Mouse (Mus musculus) adrenal gland, adult (tissue): ENCODE measurements at regions not wholly inside any gene's neighbourhood (a gene's known extent, or its start where the extent isn't known, plus 50 kb on each side); places are given as distances from the start of the nearest gene placed in this dataset.
"Not testable (repeated sequence)": the region's sequence is repeated elsewhere in the genome, so short reads cannot be mapped to it uniquely, and the experiment has no call there.

Experiments
- DNase-seq, 2 experiments: peaks; one replicate each; pipeline ENCODE4 v3.0.0; 2022 to 2023; ENCODE audit warnings: low spot score in 1 of 2; ENCODE audit not compliant: inconsistent age in 2 of 2

DNA sequence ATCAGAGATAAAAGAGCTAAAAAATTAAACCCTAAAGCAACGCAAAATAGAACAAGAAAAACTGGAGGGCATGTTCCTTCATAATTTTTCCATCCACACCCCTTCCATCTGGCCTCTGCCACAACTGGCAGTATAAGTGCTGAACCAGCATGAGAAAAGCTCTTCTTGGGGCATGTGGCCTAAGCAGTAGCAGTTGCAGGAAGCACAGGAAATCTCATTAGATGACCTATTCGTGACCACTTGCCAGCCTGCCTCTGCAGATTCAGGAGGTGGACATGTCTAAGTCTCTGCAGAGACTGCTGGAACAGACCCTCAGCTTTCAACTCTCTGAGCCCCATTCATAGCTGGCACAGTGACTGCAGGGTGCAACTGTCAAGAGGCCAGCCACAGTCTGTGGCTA is 116.5 kb upstream of the Teddm2 start:
- no peak for DNase-seq

DNA sequence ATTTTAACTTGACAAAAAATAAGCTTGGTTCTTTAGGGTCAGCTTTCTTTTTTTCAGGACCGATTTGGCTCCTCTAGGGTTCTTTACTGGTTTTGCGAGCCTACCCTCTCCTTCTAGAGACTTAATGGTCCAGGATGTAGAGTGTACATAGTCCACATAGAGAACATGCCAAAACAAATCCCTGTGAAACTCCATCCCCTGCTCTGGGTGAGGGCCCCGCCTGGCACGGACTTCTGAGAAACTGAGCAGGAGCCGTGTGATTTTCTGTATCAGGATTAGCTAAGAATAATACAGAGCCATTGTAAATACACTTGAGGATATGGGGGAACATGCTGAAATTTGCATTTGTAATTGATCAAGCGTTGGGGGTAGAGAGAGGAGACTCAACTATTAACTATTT is 118.2 kb upstream of the Teddm2 start:
- no peak for DNase-seq

DNA sequence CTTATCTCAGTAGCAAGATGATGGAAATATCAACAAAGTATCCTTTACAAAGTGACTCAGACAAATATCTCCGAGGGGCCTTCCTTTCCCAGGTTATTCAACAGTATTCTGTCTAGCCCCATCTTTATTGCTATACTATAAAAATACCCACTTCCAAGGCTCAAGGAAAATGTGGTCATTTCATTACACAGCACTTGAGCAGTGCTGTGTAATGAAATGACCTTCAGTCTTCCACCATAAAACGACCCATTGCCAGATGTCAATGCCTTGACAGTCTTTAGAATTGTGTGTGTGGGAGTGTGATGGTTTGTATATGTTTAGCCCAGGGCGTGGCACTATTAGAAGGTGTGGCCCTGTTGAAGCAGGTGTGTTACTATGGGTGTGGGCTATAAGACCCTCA is 124.3 kb upstream of the Teddm2 start:
- no peak for DNase-seq

DNA sequence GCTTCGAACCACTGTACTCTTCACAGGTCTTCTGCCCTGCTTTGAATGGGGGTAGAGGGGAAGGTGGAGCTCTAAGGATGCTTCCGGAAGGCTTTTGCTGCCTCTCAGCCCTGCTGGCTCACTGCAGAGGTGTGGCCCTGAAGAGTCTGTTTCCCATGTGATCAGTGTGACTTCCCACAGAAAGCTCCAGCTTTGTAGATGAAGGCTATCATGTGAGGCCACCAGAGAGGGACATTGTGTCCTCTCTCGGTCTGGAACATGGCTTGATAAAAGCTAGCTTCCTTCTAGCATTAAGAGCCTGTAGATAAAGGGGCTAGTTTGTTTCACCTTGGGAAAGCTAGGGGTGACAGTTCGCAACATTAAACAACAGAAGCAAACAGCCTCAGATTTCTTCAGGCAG is 127.3 kb upstream of the Teddm2 start:
- DNase-seq: no peak

DNA sequence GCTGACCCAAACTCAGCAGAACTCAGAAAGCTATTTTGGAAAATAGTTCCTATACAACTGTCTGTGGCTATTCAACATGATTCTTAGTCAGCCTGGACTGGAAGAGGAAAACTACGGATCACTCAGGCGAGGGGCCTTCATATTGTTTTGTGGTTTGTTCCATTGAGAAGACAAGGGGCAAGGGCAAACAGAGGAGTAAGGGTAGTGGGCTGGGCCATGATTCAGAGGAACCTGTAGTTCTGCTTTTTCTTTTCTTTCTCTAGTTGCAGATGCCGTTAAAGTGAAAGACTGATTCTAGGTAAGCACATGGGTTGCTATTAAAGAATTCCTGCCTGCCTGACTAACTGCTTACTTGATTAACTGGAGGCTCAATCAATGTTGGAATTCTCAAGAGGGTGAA is 129.8 kb upstream of the Teddm2 start:
- DNase-seq: no peak

DNA sequence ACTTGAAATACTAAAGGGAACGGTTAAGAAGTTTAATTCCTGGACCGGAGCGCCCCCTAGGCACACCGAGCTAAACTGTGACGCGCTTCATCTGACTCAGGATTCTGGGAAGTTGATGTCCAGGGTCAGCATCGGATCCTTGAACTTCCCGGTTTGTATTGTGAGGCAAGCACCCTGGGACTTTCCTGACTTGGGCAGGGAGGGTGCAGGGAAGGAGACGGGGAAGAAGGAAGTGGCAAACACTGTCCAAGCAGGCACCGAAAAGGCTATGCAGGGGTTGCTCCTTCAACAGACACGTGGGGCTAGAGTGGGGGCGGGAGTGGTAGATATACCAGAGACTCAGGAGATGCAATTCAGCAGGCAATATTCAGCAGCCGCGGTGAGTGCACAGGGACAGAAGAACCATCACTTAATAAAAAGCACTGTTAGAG is 132.7 kb upstream of the Teddm2 start:
- DNase-seq: peak; percentile 88 to 97

DNA sequence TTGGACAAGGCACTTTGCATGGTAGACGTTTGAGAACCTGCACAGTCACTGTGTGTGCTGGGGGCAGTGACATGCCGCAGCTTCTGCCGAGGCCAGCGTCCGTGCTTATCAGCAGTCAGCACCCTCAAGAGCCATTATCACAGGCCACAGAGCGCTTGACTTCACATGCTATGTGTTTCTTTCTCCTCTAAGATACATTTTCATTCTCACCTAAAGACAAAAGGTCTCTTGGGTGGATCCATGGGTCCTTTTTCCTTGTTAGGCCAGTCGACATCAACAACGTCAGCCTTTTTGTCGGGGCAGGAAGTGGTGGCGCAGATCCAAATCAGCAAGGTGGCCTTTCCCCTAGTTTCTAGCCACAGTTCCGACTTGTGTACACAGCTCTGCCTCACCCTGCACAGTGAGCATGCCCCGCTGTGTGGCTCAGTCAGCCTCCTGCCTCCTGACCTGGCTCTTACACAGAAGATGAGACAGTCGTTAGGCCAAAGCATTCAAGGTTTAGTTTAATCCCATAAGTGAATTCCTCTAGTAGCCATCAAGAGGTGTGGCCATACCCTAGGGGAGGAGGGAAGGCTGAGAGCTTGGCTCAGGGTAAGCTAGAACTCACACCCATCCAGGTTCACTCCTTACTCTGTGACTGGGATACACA is 134.1 kb upstream of the Teddm2 start:
- DNase-seq: peak; percentile 34 to 68

DNA sequence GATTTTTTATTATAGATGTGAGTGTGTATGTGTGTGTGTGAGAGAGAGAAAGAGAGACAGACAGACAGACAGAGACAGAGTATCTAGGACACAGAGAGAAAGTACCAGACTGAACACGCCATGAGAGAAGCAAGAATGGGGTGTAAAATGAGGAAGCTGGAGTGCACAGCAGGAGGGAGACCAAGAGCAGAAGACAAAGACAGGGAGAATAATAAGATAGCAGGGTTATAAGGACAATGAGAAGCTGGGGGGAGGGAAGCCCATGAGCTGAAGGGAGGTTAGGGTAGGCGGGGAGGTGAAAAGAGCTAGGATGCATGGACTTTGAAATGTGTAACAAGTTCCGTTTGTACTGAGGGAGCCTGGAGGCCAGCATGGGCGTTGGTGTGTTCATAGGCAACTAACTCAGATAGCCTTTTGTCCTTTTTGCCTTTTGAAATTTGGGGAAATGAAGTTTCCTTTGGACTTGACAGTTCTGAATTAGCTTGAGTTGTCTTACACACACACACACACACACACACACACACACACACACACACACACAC is 136.8 kb upstream of the Teddm2 start:
- DNase-seq: no peak

DNA sequence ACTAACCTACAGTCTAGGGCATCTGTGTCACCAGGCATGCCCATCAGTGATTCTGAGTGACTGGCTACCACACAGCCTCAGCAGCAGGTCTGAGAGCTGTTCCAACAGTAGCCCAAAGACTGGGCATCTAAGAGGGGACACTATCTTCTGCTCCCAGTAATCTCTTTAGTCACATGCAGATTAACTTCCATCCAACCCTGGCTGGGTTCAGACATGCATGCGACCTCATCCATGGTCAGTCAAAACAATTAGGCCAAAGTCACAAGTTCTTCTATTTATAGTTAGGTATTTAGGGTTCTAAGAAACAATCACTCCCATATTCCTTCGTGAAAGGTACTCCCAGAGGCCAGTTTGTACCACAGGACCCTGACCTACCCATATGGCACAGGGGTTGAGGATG is 138.2 kb upstream of the Teddm2 start:
- no peak for DNase-seq

DNA sequence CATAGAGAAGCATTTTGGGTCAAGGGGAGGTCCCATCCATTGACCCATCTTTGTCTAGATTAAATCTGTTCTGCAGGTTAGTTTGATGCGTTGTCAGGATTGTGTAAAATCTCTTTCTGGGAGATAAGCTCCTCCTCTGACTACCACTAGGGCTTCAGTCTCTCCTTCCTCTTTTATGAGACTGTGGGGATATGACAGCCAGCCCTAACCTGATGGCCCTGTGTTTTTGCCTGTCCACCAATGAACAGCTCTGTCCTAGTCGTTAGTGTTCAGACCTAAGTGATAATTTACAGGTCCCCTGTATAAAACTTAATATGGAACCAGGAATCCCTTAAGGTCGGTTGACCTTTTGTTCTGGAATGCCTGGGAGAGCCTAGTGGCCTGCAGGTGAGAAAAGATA is 140.9 kb upstream of the Teddm2 start:
- DNase-seq: no peak

DNA sequence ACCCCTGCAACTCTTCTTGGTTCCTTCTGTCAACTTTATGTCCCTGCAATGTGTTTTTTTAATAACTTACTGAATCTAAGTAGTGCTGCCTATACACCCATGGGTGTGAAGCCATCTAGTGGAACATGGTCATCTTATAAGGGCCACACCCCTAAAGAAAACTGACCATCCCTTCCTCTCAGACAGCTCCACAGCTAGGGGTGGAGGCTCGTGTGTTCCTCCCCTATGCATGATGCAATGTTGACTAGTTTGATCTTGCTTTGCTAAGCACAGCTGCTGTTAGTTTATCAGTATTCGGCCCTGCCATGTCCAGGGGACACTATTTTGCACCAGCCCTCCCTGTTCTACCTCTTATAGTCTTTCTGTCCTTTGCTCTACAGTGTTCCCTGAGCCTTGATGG is 142.9 kb upstream of the Teddm2 start:
- DNase-seq: no peak

DNA sequence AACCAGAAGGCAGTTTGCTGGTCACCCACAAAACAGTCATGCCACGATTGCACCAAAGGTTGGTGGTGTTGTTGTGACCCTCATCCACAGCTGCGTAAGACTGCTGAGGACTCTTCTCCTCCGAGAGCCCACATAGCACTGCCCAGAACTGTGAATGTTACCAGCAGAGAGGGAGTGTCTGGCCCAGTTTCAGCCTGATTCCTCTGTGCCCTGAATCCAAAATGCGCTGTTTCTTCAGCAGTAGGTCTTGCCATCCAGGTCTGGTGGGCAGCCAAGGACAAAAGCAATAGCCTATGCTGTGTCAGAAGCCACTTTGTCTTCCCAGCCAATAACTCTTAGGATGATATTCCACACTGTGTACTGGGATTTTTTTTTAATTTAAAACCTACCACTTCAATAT is 144.7 kb upstream of the Teddm2 start:
- DNase-seq: no peak

DNA sequence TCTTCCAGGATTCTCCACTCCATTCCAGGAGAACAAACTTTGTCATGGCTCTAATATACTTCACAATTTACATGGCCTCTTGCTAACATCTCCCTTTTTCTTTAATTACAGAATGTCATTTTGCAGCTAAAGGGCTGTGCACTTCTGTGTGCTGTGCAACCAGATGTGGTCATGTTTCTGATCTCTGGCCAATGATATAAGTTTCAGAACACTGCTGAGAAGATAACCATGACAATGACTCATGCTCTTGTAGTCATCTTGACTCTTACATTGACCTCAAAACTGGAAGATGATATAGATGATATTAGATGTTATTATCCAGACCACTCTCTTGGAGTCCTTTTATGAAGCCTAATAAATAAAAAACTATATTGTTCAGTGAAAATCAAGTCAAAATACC is 145.9 kb upstream of the Teddm2 start:
- no peak for DNase-seq

DNA sequence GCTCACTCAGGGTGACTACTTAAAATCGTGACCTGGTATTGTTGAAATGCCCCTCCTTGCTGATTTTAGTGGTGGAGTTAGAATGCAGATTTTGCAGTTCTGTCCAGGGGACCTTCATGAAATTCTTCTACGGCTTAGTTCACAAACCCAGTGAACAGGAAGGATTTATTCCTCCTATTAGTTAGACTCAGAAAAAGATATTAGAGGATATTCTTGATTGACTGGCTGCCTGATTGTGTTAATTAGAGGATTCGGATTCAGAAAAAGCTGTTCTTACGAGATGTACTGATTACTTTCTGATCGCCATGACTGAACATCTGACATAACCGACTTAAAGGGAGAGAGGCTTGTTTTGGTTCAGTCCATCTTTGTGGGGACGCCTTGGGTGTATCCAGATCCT is 147.3 kb upstream of the Zfp648 start:
- DNase-seq: no peak

DNA sequence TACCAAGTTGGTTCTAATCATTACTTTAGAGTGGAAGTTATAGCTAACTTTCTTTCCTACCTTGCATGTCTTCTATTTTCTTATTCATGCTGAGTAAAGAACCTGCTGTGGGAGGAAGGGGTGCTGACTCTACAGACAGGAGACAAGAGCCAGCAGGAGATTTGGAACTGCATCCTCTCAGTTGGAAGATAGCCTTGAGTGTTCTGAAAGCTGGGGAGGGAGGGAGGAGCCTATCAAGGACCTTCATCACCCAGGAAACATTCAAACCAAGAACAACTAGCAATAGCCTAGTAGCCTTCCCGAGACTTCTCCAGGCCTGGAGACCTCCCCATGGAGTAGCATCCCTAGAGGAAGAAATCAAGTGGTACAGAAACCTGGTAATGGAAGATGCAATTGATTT is 146.1 kb upstream of the Zfp648 start:
- peak; percentile 36 to 72 for DNase-seq

DNA sequence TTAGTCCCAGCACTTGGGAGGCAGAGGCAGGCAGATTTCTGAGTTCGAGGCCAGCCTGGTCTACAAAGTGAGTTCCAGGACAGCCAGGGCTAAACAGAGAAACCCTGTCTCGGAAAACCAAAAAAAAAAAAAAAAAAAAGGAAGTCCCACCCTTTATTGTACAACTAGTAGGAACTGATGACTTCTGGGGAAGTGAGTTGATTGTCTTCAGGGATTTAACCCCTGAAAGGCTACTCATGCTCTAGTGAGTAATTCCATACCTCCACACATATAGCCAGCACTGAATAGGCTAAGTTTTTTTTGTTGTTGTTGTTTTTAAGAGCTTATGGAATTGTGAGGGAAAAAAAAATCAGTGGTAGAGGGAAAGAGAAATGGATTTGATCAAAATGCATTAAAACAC is 139.6 kb upstream of the Zfp648 start:
- DNase-seq: not testable (repeated sequence)

DNA sequence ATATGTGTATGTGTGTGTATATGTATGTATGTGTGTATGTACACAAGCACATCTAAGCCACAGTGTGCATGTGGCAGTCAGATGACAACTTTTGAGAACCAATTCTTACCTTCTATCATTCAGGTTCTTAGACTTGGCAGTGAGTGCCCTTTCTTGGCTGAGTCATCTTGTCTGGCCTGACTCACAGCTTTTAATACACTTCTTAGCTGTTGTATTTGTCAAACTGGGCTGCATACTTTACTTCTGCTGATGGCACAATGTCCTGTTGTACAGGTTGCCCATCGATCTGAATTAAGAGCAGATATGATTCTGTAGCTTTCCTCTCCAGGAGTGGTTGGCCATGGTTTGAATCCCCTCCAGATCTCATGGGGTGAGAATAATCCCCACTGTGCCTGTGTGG is 139.1 kb upstream of the Zfp648 start:
- peak; percentile 22 to 50 for DNase-seq

DNA sequence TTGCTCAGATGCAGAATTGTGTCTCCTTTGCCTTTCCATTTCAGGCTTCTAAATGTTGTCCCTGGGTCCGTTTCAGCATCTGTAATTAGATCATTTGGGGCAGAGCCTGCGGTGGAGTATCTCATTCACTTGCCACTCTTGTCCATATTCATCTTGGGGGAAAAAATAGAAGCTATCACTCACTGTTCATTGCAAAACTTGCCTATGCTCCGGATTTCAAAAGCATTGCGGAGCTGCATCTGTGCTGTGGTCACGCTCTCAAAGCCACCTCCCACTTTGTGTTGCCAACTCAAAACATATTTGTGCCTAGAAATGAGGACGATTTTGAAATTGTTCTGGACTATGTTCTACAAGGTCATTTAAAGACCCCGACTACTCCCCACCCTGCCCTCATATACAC is 138.3 kb upstream of the Zfp648 start:
- no peak for DNase-seq

DNA sequence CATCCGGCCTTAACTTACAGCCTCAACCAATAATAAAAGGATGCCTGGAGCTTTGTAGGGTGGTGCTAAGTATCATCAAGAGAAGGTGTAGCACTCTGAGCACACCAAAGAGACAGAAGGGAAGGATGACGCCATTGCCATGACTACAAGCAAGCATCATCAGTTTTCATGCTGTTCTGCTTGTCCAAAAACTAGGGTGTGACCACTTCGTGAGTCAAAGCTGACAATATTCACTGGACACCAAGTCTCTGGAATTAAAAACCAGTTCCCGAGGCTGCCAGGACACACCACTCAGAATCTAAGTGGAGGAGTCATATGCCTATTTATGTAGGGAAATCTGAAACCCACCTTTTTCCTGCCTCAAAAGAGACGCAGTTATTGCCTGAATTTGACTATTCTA is 136.4 kb upstream of the Zfp648 start:
- no peak for DNase-seq

DNA sequence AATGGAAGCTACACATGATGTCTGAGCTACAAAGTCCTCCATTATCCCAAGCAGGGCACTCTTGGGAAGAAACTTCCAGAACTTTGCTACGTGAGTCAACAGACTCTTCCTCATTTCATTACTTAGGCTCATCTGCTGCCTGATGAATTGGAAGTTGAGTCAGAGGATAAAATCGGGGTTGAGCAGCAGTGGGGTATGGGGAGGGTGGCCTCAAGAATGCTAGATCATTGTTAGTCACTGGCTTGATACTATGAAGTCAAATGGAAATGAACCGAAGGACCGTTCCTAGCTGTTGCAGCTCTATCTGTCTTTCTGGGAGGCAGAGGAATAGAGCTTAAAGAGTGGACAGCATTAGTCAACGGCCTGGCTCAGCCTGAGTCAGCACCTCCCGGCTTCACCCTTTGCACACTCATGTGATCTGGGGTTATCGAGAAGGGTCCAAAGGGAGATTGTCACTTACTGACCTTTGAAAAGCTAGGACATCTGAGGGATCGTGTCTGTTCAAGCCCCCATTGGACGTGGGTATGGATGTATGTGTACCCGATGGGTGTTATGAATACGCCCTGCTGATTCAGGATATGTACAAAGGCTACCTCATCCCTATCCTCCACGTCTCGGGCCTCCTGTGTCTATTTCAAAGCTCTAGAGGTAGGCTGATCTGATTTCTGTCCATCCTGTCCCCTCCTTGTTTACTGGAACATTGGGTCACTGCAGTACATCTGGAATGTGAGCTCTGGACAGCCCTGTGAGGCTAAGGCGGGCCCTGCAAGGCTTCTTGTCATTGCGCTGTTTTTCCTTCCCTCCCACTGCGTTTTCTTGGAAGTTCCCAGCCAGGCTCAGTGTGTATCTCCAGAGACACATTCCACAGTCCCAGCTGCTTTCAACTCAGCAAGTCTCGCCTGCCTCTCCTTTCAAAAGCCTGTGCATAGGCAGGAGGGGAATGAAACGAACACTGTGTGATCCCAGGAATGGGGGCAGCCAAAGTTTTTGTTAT is 135.4 kb upstream of the Zfp648 start:
- DNase-seq: peak in 1 of 2 experiments; percentile 62

DNA sequence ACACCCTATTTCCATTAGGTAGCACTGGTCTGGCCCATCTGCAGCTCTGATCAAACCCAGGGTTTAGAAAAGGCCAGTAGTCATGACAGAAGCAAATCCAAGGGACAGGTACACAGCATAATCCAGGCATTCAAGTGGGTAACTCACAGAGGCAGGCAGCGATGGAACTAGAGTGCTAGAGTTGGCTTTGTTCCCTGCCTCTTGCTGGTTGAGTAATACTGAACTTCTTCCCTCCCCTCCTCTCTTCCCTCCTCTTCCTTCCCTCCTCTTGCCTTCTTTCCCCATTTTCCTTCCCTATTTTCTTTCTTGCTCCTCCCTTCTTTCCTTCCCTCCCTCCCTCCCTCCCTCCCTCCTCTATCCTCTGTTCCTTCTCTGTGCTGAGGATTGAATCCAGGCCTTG is 133.1 kb upstream of the Zfp648 start:
- no peak for DNase-seq

DNA sequence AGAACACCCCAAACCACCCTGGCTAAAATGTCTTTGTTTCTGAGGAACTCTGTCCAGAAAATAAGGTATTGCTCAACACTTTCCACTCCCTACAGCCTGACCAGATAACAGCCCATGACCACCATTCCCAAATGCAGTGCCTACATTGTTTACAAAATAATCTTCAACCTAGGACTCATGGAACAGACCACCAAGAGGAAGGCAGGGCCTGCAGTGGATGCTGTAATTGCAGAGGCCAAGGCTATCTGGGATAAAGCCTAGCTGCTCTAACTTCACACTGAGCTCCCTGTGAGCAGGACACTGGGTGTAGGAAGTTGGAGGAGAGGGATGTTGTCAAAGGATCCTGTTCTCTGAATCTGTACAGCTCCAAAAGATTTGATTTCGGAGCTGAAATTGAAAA is 126.7 kb upstream of the Zfp648 start:
- DNase-seq: no peak
